ENCODE assay signal across 8 mouse cellular contexts in genomic region chr13:113602882-113603342, GRCm38 (mm10). TPM values are rescaled to one million over a fixed set of nuclear protein-coding genes. Genes with fewer than 3 reads are reported as not detected.
DNase-seq lines count a peak whose midpoint lies in the region; TF ChIP-seq lines count a peak whose summit lies in the region.

No protein-coding gene starts in this region.

- DNase-seq in kidney, adult 11 months: peak; percentile 56
- DNase-seq in kidney, postnatal 4 days: no peak
- DNase-seq in kidney, postnatal 10 days: peak; percentile 33
- no peak for DNase-seq in right cerebral cortex, adult 2 months (ENCODE audit: low spot score in 2 of 2)
- no peak for DNase-seq in spleen, postnatal 4 days (ENCODE audit: low spot score in 2 of 2)
- no peak for DNase-seq in layer of hippocampus, postnatal 36 days

- H3K27ac ChIP-seq in bone marrow, adult 2 months (ENCODE audit: control insufficient read depth, insufficient read depth, low read depth, low read length, poor library complexity): 0 out of 2 replicates have a peak overlapping the region, but pooled peaks have one; percentile 22

- peaks cover 4% of the 10 kb centered on the region; the same call in 1 of the 2 replicates for H3K9me3 ChIP-seq in E14TG2a.4 (ENCODE audit: low read length)

- no peak for TF ChIP-seq CTCF in E14TG2a.4 (conservative IDR thresholded peaks at IDR 0.05; ENCODE audit: low read length)
- no peak for TF ChIP-seq CTCF in bone marrow, adult 2 months (IDR thresholded peaks at IDR 0.05; ENCODE audit: control insufficient read depth, insufficient read depth, low read length)

- peaks cover 98% of the 10 kb centered on the region for H3K4me1 ChIP-seq in E14TG2a.4 (replicated peaks; ENCODE audit: low read depth, low read length)
- peaks cover 7% of the 10 kb centered on the region; the same call in 1 of the 2 replicates for H3K4me1 ChIP-seq in bone marrow, adult 2 months (ENCODE audit: control insufficient read depth, insufficient read depth, low read length)

- WGBS in bone marrow, adult 2 months: 87% methylated on average over 17 of the region's 17 CpGs

- TF ChIP-seq POLR2A in bone marrow, adult 2 months (IDR thresholded peaks at IDR 0.05; ENCODE audit: borderline replicate concordance, control insufficient read depth, low read depth, low read length): no peak

- peak overlapping the region; percentile 60 for H3K4me3 ChIP-seq in E14TG2a.4 (replicated peaks; ENCODE audit: low read length)
- H3K4me3 ChIP-seq in bone marrow, adult 2 months (replicated peaks; ENCODE audit: control insufficient read depth, low read depth, low read length): no peak overlapping the region

- H3K27me3 ChIP-seq in E14TG2a.4 (ENCODE audit: insufficient read depth, low read length): no peaks in the 10 kb centered on the region

- H3K36me3 ChIP-seq in E14TG2a.4 (ENCODE audit: insufficient read depth, low read length): peaks cover 18% of the 10 kb centered on the region

RNA-seq across cellular contexts. Expression of gene Snx18, which starts 15.5 kb away (rescaled TPM):
- polyA plus RNA-seq in bone marrow, adult 2 months (2011; ENCODE audit: insufficient read depth, insufficient read length, low replicate concordance, missing spikeins): 9.0 and 22.1 TPM in 2 replicates
- total RNA-seq in layer of hippocampus, postnatal 36 days (2021): 10 to 100 TPM; 21.6 to 22.7 TPM

Comparison
In these comparisons a context has a peak if more than half of its experiments do, and no peak if none do; other contexts are left out.
1. DNase-seq: peak in kidney, adult 11 months (single experiment) and kidney, postnatal 10 days (single experiment); none in kidney, postnatal 4 days (0 of 2), right cerebral cortex, adult 2 months (0 of 2), spleen, postnatal 4 days (0 of 2) and layer of hippocampus, postnatal 36 days (0 of 2).